Mouse (Mus musculus): Measurements from ENCODE around the gene Lcn2. TPM values are rescaled to one million over a fixed set of nuclear protein-coding genes. Genes with fewer than 3 reads are reported as not detected.
A peak's percentile ranks its signal among the peaks of the same experiment; 100 is the strongest.

Gene Lcn2
- total and polyA plus RNA-seq, 3 experiments, result not detected

- Histone ChIP-seq H3K27ac (ENCODE audit: insufficient read depth, low read depth) (no peak overlapping the region), H3K79me2 (replicated peaks; ENCODE audit: control insufficient read depth, extremely low read depth, insufficient read depth, poor library complexity, severe bottlenecking) (no peaks in the 10 kb centered on the region), H3K27me3 (replicated peaks) (no peaks in the 10 kb centered on the region), H3K4me1 (ENCODE audit: control insufficient read depth in 1 of 2, insufficient read depth in 2 of 2) (no peaks in the 10 kb centered on the region), H3K36me3 (replicated peaks in 1 of 2; ENCODE audit: control insufficient read depth in 1 of 2, insufficient read depth in 1 of 2, low read length in 1 of 2) (peaks cover 4 to 15% of the 10 kb centered on the region in 2 experiments), H3K9me3 (replicated peaks; ENCODE audit: low read length) (no peaks in the 10 kb centered on the region), H3K4me2 (ENCODE audit: insufficient read depth, low read depth, poor library complexity, severe bottlenecking) (no peak overlapping the region), H3K9ac (ENCODE audit: insufficient read depth, low read depth) (no peak overlapping the region), H3K4me3 (replicated peaks in 1 of 3; ENCODE audit: low read depth in 2 of 3, low read length in 2 of 3, poor library complexity in 1 of 3) (no peak overlapping the region)
- no peak for DNase-seq (ENCODE audit: extremely low read depth)
- in situ Hi-C loops (cut with MboI; ENCODE audit: low pct_ligation_motif_present, low pct_unique_long_range_greater_than_20kb, low sequenced_read_pairs) (no loop called here), dilution Hi-C loops (cut with MboI; ENCODE audit: extremely low pct_ligation_motif_present, extremely low pct_unique_long_range_greater_than_20kb, low sequenced_read_pairs) (no loop called here)
- TF ChIP-seq BHLHE40 (IDR thresholded peaks at IDR 0.05; ENCODE audit: low read depth, low read length) (no peak), GABPA (IDR thresholded peaks at IDR 0.05; ENCODE audit: insufficient replicate concordance, low read depth, low read length) (no peak), MYC (IDR thresholded peaks at IDR 0.05; ENCODE audit: low read depth, low read length) (no peak), EP300 (IDR thresholded peaks at IDR 0.05; ENCODE audit: low read length) (no peak)
Measured at GRCm38 (mm10) chr2:32407144-32407824, 19.2 kb upstream of the Lcn2 start.

- H3K4me1 ChIP-seq (ENCODE audit: control insufficient read depth in 1 of 2, insufficient read depth in 2 of 2), result no peaks in the 10 kb centered on the region
- peaks cover 23 to 40% of the 10 kb centered on the region in 2 experiments for H3K36me3 ChIP-seq (replicated peaks in 1 of 2; ENCODE audit: control insufficient read depth in 1 of 2, insufficient read depth in 1 of 2, low read length in 1 of 2)
- H3K27ac ChIP-seq (ENCODE audit: insufficient read depth, low read depth), result no peak overlapping the region
- H3K9me3 ChIP-seq (replicated peaks; ENCODE audit: low read length), result no peaks in the 10 kb centered on the region
- no peaks in the 10 kb centered on the region for H3K27me3 ChIP-seq (replicated peaks)
- in situ Hi-C loops (cut with MboI; ENCODE audit: low pct_ligation_motif_present, low pct_unique_long_range_greater_than_20kb, low sequenced_read_pairs), result loop anchor here (5.0 kb wide), 1 partner anchor 83 kb away; no protein-coding TSS in a partner anchor
- no peak overlapping the region for H3K4me2 ChIP-seq (ENCODE audit: insufficient read depth, low read depth, poor library complexity, severe bottlenecking)
- dilution Hi-C loops (cut with MboI; ENCODE audit: extremely low pct_ligation_motif_present, extremely low pct_unique_long_range_greater_than_20kb, low sequenced_read_pairs), result no loop called here
- H3K79me2 ChIP-seq (replicated peaks; ENCODE audit: control insufficient read depth, extremely low read depth, insufficient read depth, poor library complexity, severe bottlenecking), result no peaks in the 10 kb centered on the region
- H3K4me3 ChIP-seq (replicated peaks in 1 of 3; ENCODE audit: low read depth in 2 of 3, low read length in 2 of 3, poor library complexity in 1 of 3), result no peak overlapping the region
- H3K9ac ChIP-seq (ENCODE audit: insufficient read depth, low read depth), result no peak overlapping the region
- peak; percentile 98 for DNase-seq (ENCODE audit: extremely low read depth)
- TF ChIP-seq ELF1 (IDR thresholded peaks at IDR 0.05; ENCODE audit: low read depth, low read length) (0 out of 2 replicates have a peak, but pooled peaks have one; percentile 30), JUN (IDR thresholded peaks at IDR 0.05; ENCODE audit: insufficient read depth, low read depth, low read length) (no peak), SMC3 (IDR thresholded peaks at IDR 0.05; ENCODE audit: low read depth, low read length) (peak; percentile 100), NRF1 (IDR thresholded peaks at IDR 0.05; ENCODE audit: low read depth, low read length) (peak; percentile 31; the same call in 1 of the 2 replicates), CTCF (conservative IDR thresholded peaks at IDR 0.05 in 1 of 2, IDR thresholded peaks at IDR 0.05 in 1 of 2; ENCODE audit: low read depth in 2 of 2, low read length in 2 of 2) (peak; percentile 99 to 100), ZC3H11A (IDR thresholded peaks at IDR 0.05; ENCODE audit: low read depth, low read length) (peak; percentile 84), RAD21 (IDR thresholded peaks at IDR 0.05; ENCODE audit: low read depth, low read length) (peak; percentile 87), TCF12 (IDR thresholded peaks at IDR 0.05; ENCODE audit: low read depth, low read length) (0 out of 2 replicates have a peak, but pooled peaks have one; percentile 41), ZMIZ1 (IDR thresholded peaks at IDR 0.05; ENCODE audit: low read depth, low read length) (no peak), MEF2A (IDR thresholded peaks at IDR 0.05; ENCODE audit: borderline replicate concordance, low read depth, low read length) (0 out of 2 replicates have a peak, but pooled peaks have one; percentile 30), BHLHE40 (IDR thresholded peaks at IDR 0.05; ENCODE audit: low read depth, low read length) (peak; percentile 41), MAFK (IDR thresholded peaks at IDR 0.05; ENCODE audit: insufficient replicate concordance, low read length) (no peak), CHD2 (IDR thresholded peaks at IDR 0.05; ENCODE audit: low read length) (no peak), ZNF384 (IDR thresholded peaks at IDR 0.05; ENCODE audit: low read depth, low read length) (peak; percentile 22; the same call in 1 of the 2 replicates), POLR2AphosphoS2 (IDR thresholded peaks at IDR 0.05; ENCODE audit: low read depth, low read length) (no peak), NELFE (IDR thresholded peaks at IDR 0.05; ENCODE audit: low read depth, low read length) (peak; percentile 87; the same call in 1 of the 2 replicates), MAZ (IDR thresholded peaks at IDR 0.05; ENCODE audit: low read depth, low read length) (no peak), MYC (IDR thresholded peaks at IDR 0.05; ENCODE audit: low read depth, low read length) (0 out of 2 replicates have a peak, but pooled peaks have one; percentile 68), GABPA (IDR thresholded peaks at IDR 0.05; ENCODE audit: insufficient replicate concordance, low read depth, low read length) (no peak), PAX5 (IDR thresholded peaks at IDR 0.05; ENCODE audit: low read length) (no peak), E2F4 (IDR thresholded peaks at IDR 0.05; ENCODE audit: insufficient replicate concordance, low read depth, low read length) (no peak), USF1 (IDR thresholded peaks at IDR 0.05; ENCODE audit: low read depth, low read length) (no peak), RCOR1 (conservative IDR thresholded peaks at IDR 0.05; ENCODE audit: low read depth, low read length) (no peak), POLR2A (IDR thresholded peaks at IDR 0.05; ENCODE audit: low read depth, low read length) (no peak), JUND (conservative IDR thresholded peaks at IDR 0.05; ENCODE audit: low read depth, low read length) (peak; percentile 53), KAT2A (IDR thresholded peaks at IDR 0.05; ENCODE audit: insufficient replicate concordance, low read length) (no peak), ZKSCAN1 (IDR thresholded peaks at IDR 0.05; ENCODE audit: borderline replicate concordance, low read depth, low read length) (no peak), ETS1 (conservative IDR thresholded peaks at IDR 0.05; ENCODE audit: low read depth, low read length) (no peak), UBTF (IDR thresholded peaks at IDR 0.05; ENCODE audit: low read depth, low read length) (no peak), MAX (IDR thresholded peaks at IDR 0.05; ENCODE audit: low read length) (peak; percentile 12; the same call in 1 of the 2 replicates)
Measured at GRCm38 (mm10) chr2:32404663-32405062, 16.6 kb upstream of the Lcn2 start.
